Mouse (Mus musculus): Measurements from ENCODE around the gene Sac3d1.

Gene Sac3d1

GRCm38 (mm10) chr19:6118677-6119185, 281 bp upstream of the Sac3d1 start:
- peak in 1 of 2 experiments; percentile 32 for DNase-seq

GRCm38 (mm10) chr19:6117346-6117985, 984 bp downstream of the Sac3d1 start:
- no peak for DNase-seq

GRCm38 (mm10) chr19:6116113-6116850, 2.2 kb downstream of the Sac3d1 start:
- no peak for DNase-seq

- no peak for DNase-seq
Observed at GRCm38 (mm10) chr19:6113116-6113515, 5.3 kb downstream of the Sac3d1 start.

GRCm38 (mm10) chr19:6105586-6105985, 12.9 kb downstream of the Sac3d1 start, which contains the start of gene Naaladl1:
Gene Naaladl1, plus strand, starts transcription at chr19:6105782.
- DNase-seq = no peak

GRCm38 (mm10) chr19:6104476-6104875, 14.0 kb downstream of the Sac3d1 start:
- no peak for DNase-seq

GRCm38 (mm10) chr19:6102169-6102853, 16.1 kb downstream of the Sac3d1 start:
- DNase-seq = no peak

- no peak for DNase-seq
Observed at GRCm38 (mm10) chr19:6101186-6101585, 17.3 kb downstream of the Sac3d1 start.

- peak in 1 of 2 experiments; percentile 31 for DNase-seq
Observed at GRCm38 (mm10) chr19:6097847-6098246, 20.6 kb downstream of the Sac3d1 start.

- DNase-seq = no peak
Observed at GRCm38 (mm10) chr19:6094119-6094518, 24.3 kb downstream of the Sac3d1 start, which contains the start of gene AC131692.1. Gene AC131692.1, plus strand, starts transcription at chr19:6094419.

- DNase-seq = no peak
Observed at GRCm38 (mm10) chr19:6088841-6089240, 29.6 kb downstream of the Sac3d1 start.

GRCm38 (mm10) chr19:6085417-6085879, 33.0 kb downstream of the Sac3d1 start:
- peak; percentile 78 to 86 for DNase-seq

GRCm38 (mm10) chr19:6084478-6085248, 33.8 kb downstream of the Sac3d1 start, which contains the start of the genes Zfpl1 and Cdca5:
Gene Zfpl1, minus strand, starts transcription at chr19:6084956.
Gene Cdca5, plus strand, starts transcription at chr19:6084983.
- peak; percentile 97 to 98 for DNase-seq

GRCm38 (mm10) chr19:6082156-6082555, 36.3 kb downstream of the Sac3d1 start, which contains the start of gene Gm28374:
Gene Gm28374, minus strand, starts transcription at chr19:6082256.
- DNase-seq = no peak

- no peak for DNase-seq
Observed at GRCm38 (mm10) chr19:6079983-6080480, 38.4 kb downstream of the Sac3d1 start, which contains the start of gene Tmem262. Gene Tmem262, plus strand, starts transcription at chr19:6080033.

GRCm38 (mm10) chr19:6076564-6077393, 41.7 kb downstream of the Sac3d1 start, which contains the start of gene Vps51:
Gene Vps51, minus strand, starts transcription at chr19:6077231.
- DNase-seq = peak; percentile 89 to 91

- DNase-seq = no peak
Observed at GRCm38 (mm10) chr19:6073889-6074288, 44.6 kb downstream of the Sac3d1 start.

- DNase-seq = no peak
Observed at GRCm38 (mm10) chr19:6071261-6071660, 47.2 kb downstream of the Sac3d1 start.

- DNase-seq = no peak
Observed at GRCm38 (mm10) chr19:6070571-6071250, 47.7 kb downstream of the Sac3d1 start.

GRCm38 (mm10) chr19:6069851-6070250, 48.6 kb downstream of the Sac3d1 start:
- DNase-seq = no peak
